Mouse (Mus musculus): Measurements from ENCODE around the gene Gucy2g.

Gene Gucy2g

GRCm38 (mm10) chr19:55195574-55195973 is 45.5 kb downstream of the Gucy2g start:
- TF ChIP-seq GATA4 (IDR thresholded peaks at IDR 0.05; ENCODE audit: insufficient replicate concordance, low read length), result no peak

- no peak for TF ChIP-seq GATA4 (IDR thresholded peaks at IDR 0.05; ENCODE audit: insufficient replicate concordance, low read length)
Measured at GRCm38 (mm10) chr19:55194520-55195170, 46.4 kb downstream of the Gucy2g start.

DNA sequence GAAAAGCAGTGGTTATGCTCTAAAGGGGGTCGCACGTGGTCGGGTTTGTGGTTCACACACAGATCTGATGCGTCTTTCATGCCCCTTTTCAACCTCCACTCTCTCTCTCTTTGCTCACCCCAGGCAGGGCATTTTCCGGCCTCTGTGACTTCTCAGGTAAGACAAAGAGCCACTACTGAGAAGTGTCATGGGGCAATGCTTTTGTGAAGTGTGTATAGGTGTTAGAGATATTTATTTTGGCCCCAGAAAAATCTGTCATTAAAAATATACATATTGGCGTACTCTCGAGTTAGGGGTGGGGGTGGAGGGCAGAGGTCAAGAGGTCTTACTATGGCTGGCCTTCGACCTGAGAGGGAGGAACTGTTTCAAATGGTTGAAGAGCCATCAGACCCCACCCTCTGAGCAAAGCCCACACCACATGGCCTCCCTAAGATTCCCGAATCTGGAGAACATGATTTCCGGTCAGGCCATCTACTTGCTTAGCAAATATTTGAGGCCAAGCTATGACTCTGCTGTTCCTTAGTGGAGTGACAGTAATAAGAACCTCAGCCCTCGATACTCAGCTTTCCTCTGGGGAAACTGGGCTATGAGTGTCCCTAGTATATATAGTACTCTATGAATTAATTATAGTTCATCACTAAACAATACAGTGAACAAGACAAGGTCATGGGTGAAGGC is 47.2 kb downstream of the Gucy2g start:
- no peak for TF ChIP-seq GATA4 (IDR thresholded peaks at IDR 0.05; ENCODE audit: insufficient replicate concordance, low read length)

DNA sequence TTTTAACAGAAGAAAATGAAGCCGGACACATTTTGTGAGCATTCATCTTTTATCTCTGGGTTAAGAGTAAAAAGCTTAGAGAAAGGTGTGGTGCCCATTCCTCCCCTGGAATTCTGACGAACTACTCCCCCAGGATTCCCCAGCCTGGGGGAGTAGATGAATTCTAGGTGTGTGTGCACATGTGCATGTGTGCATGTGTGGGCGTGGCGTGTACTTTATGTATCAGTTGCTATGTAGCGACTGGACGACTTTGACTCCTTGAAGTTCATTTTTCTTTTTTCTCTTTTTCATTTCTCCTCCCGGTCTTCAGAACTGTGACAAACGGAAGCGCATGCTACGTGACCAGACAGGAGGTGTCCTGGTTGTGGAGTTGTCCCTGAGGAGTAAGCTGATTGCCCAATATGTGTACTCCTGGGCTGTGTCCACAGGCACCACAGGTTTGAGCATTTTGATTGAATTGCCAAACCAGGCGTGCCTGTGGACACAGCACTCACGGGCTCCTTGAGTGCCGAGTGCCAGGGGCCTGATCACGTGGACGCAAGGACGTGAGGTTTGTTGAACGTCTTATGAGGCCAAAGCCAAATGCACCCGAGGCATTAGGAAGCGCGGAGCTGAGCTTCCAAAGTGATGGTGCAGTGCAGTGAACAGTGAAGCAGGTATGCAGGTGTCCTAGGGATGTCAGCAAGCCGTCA is 48.6 kb downstream of the Gucy2g start:
- no peak for TF ChIP-seq GATA4 (IDR thresholded peaks at IDR 0.05; ENCODE audit: insufficient replicate concordance, low read length)

DNA sequence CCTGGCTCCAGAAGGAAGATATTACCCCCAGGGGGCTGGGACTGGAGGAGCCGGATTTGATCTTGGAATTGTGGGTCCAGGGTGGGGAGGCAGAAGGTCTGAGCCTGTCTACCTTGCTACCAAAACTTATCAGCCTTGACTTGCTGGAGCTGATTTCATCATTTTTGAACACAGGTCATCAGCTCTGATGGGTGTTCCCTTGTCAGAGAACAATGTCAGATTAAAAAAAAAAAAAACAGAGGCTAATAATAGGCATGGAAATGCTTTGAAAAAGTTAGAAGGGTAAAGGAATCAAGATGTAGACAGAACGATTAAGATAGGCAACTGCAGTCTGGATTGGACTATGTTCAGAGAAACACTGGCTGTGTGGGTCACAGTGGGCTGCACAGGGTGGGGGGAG is 49.4 kb downstream of the Gucy2g start:
- TF ChIP-seq GATA4 (IDR thresholded peaks at IDR 0.05; ENCODE audit: insufficient replicate concordance, low read length), result no peak

DNA sequence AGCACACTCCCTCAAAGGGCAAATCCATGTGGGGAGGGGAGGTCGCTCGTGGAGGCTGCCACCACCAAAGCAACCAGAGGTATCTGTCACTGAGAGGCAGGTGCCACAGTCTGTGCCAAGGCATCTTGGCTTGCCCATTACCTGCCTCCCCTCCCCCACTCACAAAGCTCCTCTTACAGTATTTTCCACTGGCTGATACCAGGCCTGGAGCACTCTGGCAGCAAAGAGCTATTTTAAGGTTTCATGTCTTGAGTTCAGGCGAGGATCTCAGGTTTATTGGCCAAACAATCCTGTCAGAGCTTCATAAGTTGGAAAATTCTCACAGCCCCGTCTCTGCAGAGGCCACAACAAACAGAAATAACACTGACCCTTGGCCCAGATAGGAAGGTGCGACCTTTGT is 51.0 kb downstream of the Gucy2g start:
- no peak for TF ChIP-seq GATA4 (IDR thresholded peaks at IDR 0.05; ENCODE audit: insufficient replicate concordance, low read length)

DNA sequence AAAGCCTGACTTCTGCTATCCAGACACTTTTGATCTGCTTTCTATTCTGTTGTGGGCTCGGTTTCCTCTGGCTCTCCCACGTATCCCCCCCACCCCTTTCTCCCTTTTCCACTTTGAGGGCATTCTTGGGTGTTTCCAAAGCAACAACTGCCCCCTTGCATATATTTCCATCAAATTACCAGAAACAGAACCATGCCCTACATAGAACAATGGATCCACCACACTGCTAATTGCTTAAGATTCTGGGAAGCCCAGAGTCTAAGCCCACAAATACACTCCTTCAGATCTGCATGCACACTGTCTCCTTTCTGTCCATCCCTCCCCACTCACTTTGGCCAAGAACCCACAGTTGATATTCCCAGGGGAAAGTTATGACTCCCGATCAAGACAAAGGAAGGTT is 55.4 kb downstream of the Gucy2g start:
- TF ChIP-seq GATA4 (IDR thresholded peaks at IDR 0.05; ENCODE audit: insufficient replicate concordance, low read length), result no peak

DNA sequence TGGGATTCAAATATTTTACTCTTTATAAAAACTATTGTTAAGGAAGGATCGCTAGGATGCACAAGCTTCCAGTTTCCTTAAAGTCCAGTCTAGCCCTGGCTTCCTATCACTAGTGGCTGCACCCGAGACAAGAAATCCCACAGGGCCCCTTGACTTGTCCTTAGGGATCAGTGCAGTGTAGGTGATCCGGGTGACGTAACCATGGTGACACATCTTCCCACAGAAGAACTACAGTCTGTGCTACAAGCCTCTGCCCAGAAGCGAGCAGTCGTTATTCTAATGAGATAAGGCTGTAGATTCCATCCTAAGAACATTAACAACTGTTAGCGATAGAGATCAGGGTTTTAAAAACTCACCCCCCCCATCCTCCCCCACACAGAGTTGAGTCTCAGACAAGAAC is 56.0 kb downstream of the Gucy2g start:
- TF ChIP-seq GATA4 (IDR thresholded peaks at IDR 0.05; ENCODE audit: insufficient replicate concordance, low read length), result no peak

DNA sequence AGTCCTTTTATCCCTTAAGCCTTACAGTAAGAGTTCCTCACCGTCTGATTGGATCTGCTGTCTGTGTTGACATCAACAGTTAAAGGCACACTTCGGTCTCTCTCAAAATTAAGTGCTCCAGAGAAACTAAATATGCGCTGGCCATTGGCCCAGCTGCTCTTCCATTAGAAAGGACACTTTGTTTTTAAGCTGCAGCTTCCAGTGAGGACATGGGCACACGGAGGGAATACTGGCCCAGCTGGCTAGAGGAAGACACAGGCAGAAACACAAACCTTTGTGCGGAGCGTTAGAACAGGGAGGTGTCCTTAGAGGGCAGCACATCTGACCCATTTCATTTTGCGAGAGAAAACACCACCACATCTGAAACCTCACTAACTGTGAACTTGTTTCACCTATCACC is 56.6 kb downstream of the Gucy2g start:
- TF ChIP-seq GATA4 (IDR thresholded peaks at IDR 0.05; ENCODE audit: insufficient replicate concordance, low read length), result no peak

DNA sequence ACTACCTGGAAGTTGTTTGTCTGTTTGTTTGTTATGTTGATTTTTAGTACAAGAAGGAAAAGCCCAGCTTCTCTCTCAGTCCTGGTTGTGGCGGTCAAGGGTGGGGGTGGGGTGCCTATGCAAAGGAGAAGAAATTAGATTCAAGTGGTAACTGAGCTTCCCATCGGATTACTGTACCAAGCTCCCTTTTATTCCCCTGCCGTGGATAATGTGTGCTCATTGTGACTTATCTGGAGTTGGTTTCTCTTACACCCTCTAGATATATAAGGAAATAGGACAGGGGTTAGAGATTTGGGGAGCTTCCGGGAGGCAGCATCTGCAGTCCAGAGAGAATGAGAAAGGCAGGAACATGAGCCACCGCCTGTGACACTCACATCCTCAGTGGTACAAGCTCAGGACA is 60.6 kb downstream of the Gucy2g start, which contains the start of gene Tectb:
Gene Tectb, plus strand, starts transcription at position 301 of the 400 bp plus-strand sequence.
- no peak for TF ChIP-seq GATA4 (IDR thresholded peaks at IDR 0.05; ENCODE audit: insufficient replicate concordance, low read length)

DNA sequence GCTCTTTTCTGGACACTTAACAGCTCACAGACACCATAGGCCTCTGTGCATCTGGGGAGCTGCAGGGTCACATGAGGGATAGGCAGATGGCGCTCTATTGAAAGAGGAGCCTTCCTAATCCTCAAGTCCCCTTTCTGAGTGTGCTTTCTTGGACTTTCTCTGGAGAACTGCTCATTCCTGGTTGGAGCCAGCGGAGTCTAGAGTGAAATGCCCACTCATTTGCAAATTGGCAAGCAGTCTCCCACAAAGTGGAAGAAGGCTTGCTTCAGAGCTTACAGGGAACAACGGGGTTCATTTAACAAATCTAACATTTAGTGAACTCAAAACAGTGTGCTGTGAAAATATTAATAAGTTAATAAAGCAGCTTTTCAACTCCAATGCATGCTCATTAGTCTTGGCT is 63.9 kb downstream of the Gucy2g start:
- no peak for TF ChIP-seq GATA4 (IDR thresholded peaks at IDR 0.05; ENCODE audit: insufficient replicate concordance, low read length)

- TF ChIP-seq GATA4 (IDR thresholded peaks at IDR 0.05; ENCODE audit: insufficient replicate concordance, low read length), result no peak
Measured at GRCm38 (mm10) chr19:55171585-55171984, 69.5 kb downstream of the Gucy2g start.

- TF ChIP-seq GATA4 (IDR thresholded peaks at IDR 0.05; ENCODE audit: insufficient replicate concordance, low read length), result peak; percentile 75; the same call in 1 of the 2 replicates
Measured at GRCm38 (mm10) chr19:55170399-55170798, 70.6 kb downstream of the Gucy2g start.

- no peak for TF ChIP-seq GATA4 (IDR thresholded peaks at IDR 0.05; ENCODE audit: insufficient replicate concordance, low read length)
Measured at GRCm38 (mm10) chr19:55168360-55168759, 72.7 kb downstream of the Gucy2g start.

GRCm38 (mm10) chr19:55167741-55168140 is 73.3 kb downstream of the Gucy2g start:
- TF ChIP-seq GATA4 (IDR thresholded peaks at IDR 0.05; ENCODE audit: insufficient replicate concordance, low read length), result no peak

DNA sequence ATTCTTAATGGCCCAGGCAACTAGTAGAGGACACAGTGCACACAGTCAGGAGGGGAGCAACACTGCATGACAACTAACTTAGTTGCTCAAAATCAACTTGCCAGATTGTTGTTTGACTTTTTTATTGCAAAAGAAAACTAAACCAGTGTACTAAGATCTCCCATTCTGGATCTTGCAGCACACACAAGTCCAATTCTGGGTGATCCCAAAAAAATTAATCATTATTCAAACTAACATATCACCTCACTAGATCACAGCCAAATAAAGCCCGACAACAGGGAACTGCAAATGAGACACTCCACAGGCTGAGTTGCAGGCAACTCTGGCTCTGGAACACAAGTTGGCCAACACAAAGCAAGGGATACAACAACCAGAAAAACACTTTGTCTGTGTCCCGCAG is 74.3 kb downstream of the Gucy2g start:
- TF ChIP-seq GATA4 (IDR thresholded peaks at IDR 0.05; ENCODE audit: insufficient replicate concordance, low read length), result no peak; the same call in 1 of the 2 replicates
